Mouse (Mus musculus): Measurements from ENCODE around the gene Dgkh. TPM values are rescaled to one million over a fixed set of nuclear protein-coding genes. Genes with fewer than 3 reads are reported as not detected.
"Not testable (repeated sequence)": the region's sequence is repeated elsewhere in the genome, so short reads cannot be mapped to it uniquely, and the experiment has no call there.

The Dgkh gene
- polyA plus RNA-seq, 1 experiment from 2014 or later, result 2.5 TPM

GRCm38 (mm10) chr14:78747454-78747853, 14.9 kb upstream of the Dgkh start:
- Histone ChIP-seq H3K36me3 (no peaks in the 10 kb centered on the region), H3K27ac (ENCODE audit: poor library complexity, severe bottlenecking) (no peak overlapping the region), H3K4me3 (no peak overlapping the region), H3K9me3 (replicated peaks) (no peaks in the 10 kb centered on the region), H3K9ac (no peak overlapping the region), H3K4me2 (no peak overlapping the region), H3K27me3 (replicated peaks) (no peaks in the 10 kb centered on the region), H3K4me1 (replicated peaks) (no peaks in the 10 kb centered on the region)
- WGBS, result 86% methylated on average over 3 of the region's 3 CpGs
- ATAC-seq (ENCODE audit: insufficient number of reproducible peaks, low FRiP score), result no peak

- H3K4me1 ChIP-seq (replicated peaks), result peaks cover 5% of the 10 kb centered on the region
- no peaks in the 10 kb centered on the region for H3K9me3 ChIP-seq (replicated peaks)
- no peak overlapping the region for H3K4me3 ChIP-seq
- no peaks in the 10 kb centered on the region; the same call in 1 of the 2 replicates for H3K27me3 ChIP-seq (replicated peaks)
- no peak overlapping the region for H3K4me2 ChIP-seq
- WGBS, result 50% methylated on average over 5 of the region's 5 CpGs
- H3K9ac ChIP-seq, result no peak overlapping the region
- no peak overlapping the region for H3K27ac ChIP-seq (ENCODE audit: poor library complexity, severe bottlenecking)
- ATAC-seq (ENCODE audit: insufficient number of reproducible peaks, low FRiP score), result no peak
- H3K36me3 ChIP-seq, result no peaks in the 10 kb centered on the region
These were observed 2.0 kb upstream of the Dgkh start for GRCm38 (mm10) chr14:78734605-78735004.

GRCm38 (mm10) chr14:78734203-78734602, 1.6 kb upstream of the Dgkh start:
- not testable (repeated sequence) for H3K27me3 ChIP-seq (replicated peaks)

GRCm38 (mm10) chr14:78733366-78734076, 945 bp upstream of the Dgkh start:
- no peak for ATAC-seq (ENCODE audit: insufficient number of reproducible peaks, low FRiP score)
- H3K36me3 ChIP-seq, result no peaks in the 10 kb centered on the region
- peak overlapping the region; percentile 81 for H3K4me3 ChIP-seq
- no peaks in the 10 kb centered on the region; the same call in 1 of the 2 replicates for H3K27me3 ChIP-seq (replicated peaks)
- no peak overlapping the region for H3K27ac ChIP-seq (ENCODE audit: poor library complexity, severe bottlenecking)
- H3K4me1 ChIP-seq (replicated peaks), result peaks cover 5% of the 10 kb centered on the region
- 36% methylated on average over 12 of the region's 12 CpGs for WGBS
- peak overlapping the region; percentile 98 for H3K4me2 ChIP-seq
- H3K9ac ChIP-seq, result peak overlapping the region; percentile 76; the same call in 1 of the 2 replicates
- no peaks in the 10 kb centered on the region for H3K9me3 ChIP-seq (replicated peaks)

More at GRCm38 (mm10) chr14:78734203-78734602, 1.6 kb upstream of the Dgkh start:
- H3K9ac ChIP-seq; H3K36me3 ChIP-seq; H3K9me3 ChIP-seq (replicated peaks); H3K4me1 ChIP-seq (replicated peaks); ATAC-seq (ENCODE audit: insufficient number of reproducible peaks, low FRiP score); H3K4me2 ChIP-seq; H3K4me3 ChIP-seq; H3K27ac ChIP-seq (ENCODE audit: poor library complexity, severe bottlenecking): not testable (repeated sequence)
- 43% methylated on average over 5 of the region's 5 CpGs for WGBS

DNA sequence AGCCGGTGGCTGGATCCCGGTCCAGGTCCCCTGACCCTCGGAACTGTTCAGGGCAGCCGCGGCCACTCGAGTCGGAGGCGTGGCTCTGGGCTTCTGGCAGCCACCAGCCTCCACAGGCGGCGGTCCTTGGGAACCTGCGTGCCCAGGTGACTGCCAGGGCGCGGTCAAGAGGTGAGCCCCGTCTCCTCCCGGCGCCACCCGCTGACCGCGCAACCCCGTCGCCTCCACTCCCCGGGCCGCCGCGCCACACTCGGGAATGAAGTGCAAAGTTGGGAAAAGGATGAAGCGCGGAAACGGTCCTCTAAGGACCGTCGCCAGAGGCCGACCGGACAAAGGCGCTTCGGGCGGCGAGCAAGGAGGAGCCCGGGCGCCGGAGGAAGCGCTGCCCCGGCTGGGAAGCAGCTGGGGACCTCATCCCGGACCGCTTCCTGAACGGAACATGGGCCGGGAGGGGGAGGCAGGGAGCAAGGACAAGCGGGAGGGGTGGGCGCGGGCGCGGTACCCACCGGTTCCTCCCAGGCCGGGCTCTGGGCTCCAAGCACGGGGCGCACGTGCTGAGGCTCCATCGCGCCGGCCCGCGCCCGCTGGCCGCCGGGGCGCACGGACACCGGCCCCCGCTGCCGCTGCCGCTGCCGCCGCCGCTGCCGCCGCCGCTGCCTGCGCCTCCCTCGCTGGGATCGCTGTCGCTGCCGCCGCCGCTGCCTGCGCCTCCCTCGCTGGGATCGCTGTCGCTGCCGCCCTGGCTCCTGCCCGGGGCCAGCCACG, 542 bp downstream of the Dgkh start:
- peak overlapping the region; percentile 61 for H3K27ac ChIP-seq (ENCODE audit: poor library complexity, severe bottlenecking)
- ATAC-seq (ENCODE audit: insufficient number of reproducible peaks, low FRiP score), result peak; percentile 55
- peaks cover 5% of the 10 kb centered on the region for H3K4me1 ChIP-seq (replicated peaks)
- 4% methylated on average over 71 of the region's 90 CpGs for WGBS
- H3K4me3 ChIP-seq, result peak overlapping the region; percentile 81
- H3K36me3 ChIP-seq, result no peaks in the 10 kb centered on the region
- no peaks in the 10 kb centered on the region for H3K9me3 ChIP-seq (replicated peaks)
- peak overlapping the region; percentile 98 for H3K4me2 ChIP-seq
- no peaks in the 10 kb centered on the region; the same call in 1 of the 2 replicates for H3K27me3 ChIP-seq (replicated peaks)
- peak overlapping the region; percentile 92 for H3K9ac ChIP-seq

- H3K27ac ChIP-seq (ENCODE audit: poor library complexity, severe bottlenecking), result no peak overlapping the region
- no peaks in the 10 kb centered on the region; the same call in 1 of the 2 replicates for H3K27me3 ChIP-seq (replicated peaks)
- WGBS, result 10% methylated on average over 12 of the region's 12 CpGs
- H3K9me3 ChIP-seq (replicated peaks), result no peaks in the 10 kb centered on the region
- no peak for ATAC-seq (ENCODE audit: insufficient number of reproducible peaks, low FRiP score)
- peak overlapping the region; percentile 81 for H3K4me3 ChIP-seq
- peaks cover 5% of the 10 kb centered on the region for H3K4me1 ChIP-seq (replicated peaks)
- no peaks in the 10 kb centered on the region for H3K36me3 ChIP-seq
- H3K4me2 ChIP-seq, result peak overlapping the region; percentile 98
- H3K9ac ChIP-seq, result peak overlapping the region; percentile 92
These were observed 1.3 kb downstream of the Dgkh start for GRCm38 (mm10) chr14:78731240-78731639.

- no peaks in the 10 kb centered on the region for H3K9me3 ChIP-seq (replicated peaks)
- ATAC-seq (ENCODE audit: insufficient number of reproducible peaks, low FRiP score), result no peak
- peak overlapping the region; percentile 61 for H3K4me3 ChIP-seq
- peak overlapping the region; percentile 79 for H3K9ac ChIP-seq
- H3K4me1 ChIP-seq (replicated peaks), result peaks cover 12% of the 10 kb centered on the region
- no peaks in the 10 kb centered on the region for H3K27me3 ChIP-seq (replicated peaks)
- peak overlapping the region; percentile 74; the same call in 1 of the 2 replicates for H3K27ac ChIP-seq (ENCODE audit: poor library complexity, severe bottlenecking)
- WGBS, result 12% methylated on average over 13 of the region's 13 CpGs
- no peaks in the 10 kb centered on the region for H3K36me3 ChIP-seq
- peak overlapping the region; percentile 94 for H3K4me2 ChIP-seq
These were observed 6.6 kb downstream of the Dgkh start for GRCm38 (mm10) chr14:78725976-78726375.

- Histone ChIP-seq H3K4me2 (peak overlapping the region; percentile 94), H3K4me3 (peak overlapping the region; percentile 61), H3K9me3 (replicated peaks) (no peaks in the 10 kb centered on the region), H3K9ac (peak overlapping the region; percentile 79), H3K27ac (ENCODE audit: poor library complexity, severe bottlenecking) (peak overlapping the region; percentile 74), H3K4me1 (replicated peaks) (peaks cover 12% of the 10 kb centered on the region), H3K36me3 (no peaks in the 10 kb centered on the region), H3K27me3 (replicated peaks) (no peaks in the 10 kb centered on the region)
- ATAC-seq (ENCODE audit: insufficient number of reproducible peaks, low FRiP score), result peak; percentile 45
- under 1% methylated on average over 26 of the region's 26 CpGs for whole genome bisulfite sequencing
These were observed 7.1 kb downstream of the Dgkh start for GRCm38 (mm10) chr14:78725307-78725956.

- H3K36me3 ChIP-seq, result no peaks in the 10 kb centered on the region
- under 1% methylated on average over 52 of the region's 52 CpGs for WGBS
- no peaks in the 10 kb centered on the region for H3K9me3 ChIP-seq (replicated peaks)
- peaks cover 12% of the 10 kb centered on the region for H3K4me1 ChIP-seq (replicated peaks)
- peak; percentile 89 for ATAC-seq (ENCODE audit: insufficient number of reproducible peaks, low FRiP score)
- peak overlapping the region; percentile 74 for H3K27ac ChIP-seq (ENCODE audit: poor library complexity, severe bottlenecking)
- H3K4me3 ChIP-seq, result peak overlapping the region; percentile 61
- peak overlapping the region; percentile 94 for H3K4me2 ChIP-seq
- peak overlapping the region; percentile 79 for H3K9ac ChIP-seq
- no peaks in the 10 kb centered on the region for H3K27me3 ChIP-seq (replicated peaks)
These were observed 7.9 kb downstream of the Dgkh start for GRCm38 (mm10) chr14:78724414-78725306.

GRCm38 (mm10) chr14:78723655-78724054, 8.9 kb downstream of the Dgkh start:
- H3K4me3 ChIP-seq; H3K9ac ChIP-seq; H3K27me3 ChIP-seq (replicated peaks); H3K9me3 ChIP-seq (replicated peaks); H3K36me3 ChIP-seq; H3K27ac ChIP-seq (ENCODE audit: poor library complexity, severe bottlenecking); H3K4me2 ChIP-seq; ATAC-seq (ENCODE audit: insufficient number of reproducible peaks, low FRiP score): not testable (repeated sequence)
- WGBS, result 94% methylated on average over 4 of the region's 4 CpGs
- peaks cover 12% of the 10 kb centered on the region for H3K4me1 ChIP-seq (replicated peaks)
